Mouse (Mus musculus) adrenal gland, adult 18-20 months (tissue): ENCODE measurements around the gene Zfp423. TPM values are rescaled to one million over a fixed set of nuclear protein-coding genes. Genes with fewer than 3 reads are reported as not detected.

ENCODE experiments used
- DNase-seq, 2 experiments: peaks; one replicate each; pipeline ENCODE4 v3.0.0; 2021 to 2022; ENCODE audit warnings: low spot score in 2 of 2
- total RNA-seq, 2 experiments: library from RNA; stranded (reverse); gene quantifications; 1 replicate in 1 of 2; 2 replicates in 1 of 2; pipeline ENCODE4 v1.2.3; 2021

Gene Zfp423
- total RNA-seq, 2 experiments from 2014 or later, result 13.2 to 27.1 TPM

DNA sequence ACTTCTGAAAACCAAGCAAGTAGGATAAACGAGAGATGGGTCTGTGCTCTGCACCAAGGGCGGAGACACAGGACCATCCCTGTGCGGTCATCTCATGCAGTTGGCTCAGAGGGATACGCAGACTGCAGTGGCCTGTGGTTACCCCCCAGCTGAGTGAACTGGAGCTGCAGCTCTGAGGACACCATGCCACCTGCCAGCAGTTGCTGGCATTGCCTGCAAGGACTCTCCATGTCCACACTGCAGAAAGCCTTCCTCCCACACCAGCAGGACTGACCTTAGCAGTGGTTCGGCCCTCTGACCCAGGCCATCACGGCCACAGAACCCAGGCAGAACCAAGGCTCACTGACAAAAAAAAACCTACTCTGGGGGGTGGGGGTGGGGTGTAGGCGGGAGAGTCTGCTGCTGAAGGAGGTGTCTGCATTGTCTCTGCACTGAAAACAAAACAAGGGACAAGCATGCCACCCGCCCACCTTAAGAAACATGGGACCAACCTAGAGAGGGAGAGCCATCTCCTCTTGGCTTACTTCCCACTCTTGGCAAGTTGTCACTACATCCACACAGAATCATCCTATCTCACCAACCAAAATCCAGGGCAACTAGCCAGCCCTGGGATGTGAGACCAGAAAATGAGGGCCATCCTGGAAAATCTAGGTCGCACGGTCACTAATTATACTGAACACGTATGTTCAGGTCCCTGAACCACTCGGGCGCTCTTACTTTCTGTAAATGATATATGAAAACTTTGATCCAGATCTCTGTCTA is 288.0 kb downstream of the Zfp423 start:
- DNase-seq, result no peak

DNA sequence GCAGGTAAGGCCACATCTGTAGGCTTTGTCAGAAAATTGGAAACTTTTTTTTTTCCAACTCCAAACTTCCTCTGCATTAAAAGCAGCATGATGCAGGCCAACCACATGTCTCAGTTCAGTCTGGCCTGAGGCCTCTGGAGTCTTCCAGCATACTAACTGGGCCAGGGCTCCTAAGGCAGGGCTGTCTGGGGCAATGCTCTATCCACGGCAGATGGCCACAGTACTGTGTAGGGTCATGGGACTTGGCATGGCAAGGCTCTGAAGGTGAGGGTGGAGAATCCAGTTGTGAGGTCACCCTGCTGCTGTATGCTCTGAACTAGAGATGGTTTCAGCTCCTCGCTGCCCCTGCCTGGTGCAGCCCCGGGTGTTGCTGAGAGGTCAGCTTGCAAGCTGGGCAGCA is 289.2 kb downstream of the Zfp423 start:
- DNase-seq, result no peak

DNA sequence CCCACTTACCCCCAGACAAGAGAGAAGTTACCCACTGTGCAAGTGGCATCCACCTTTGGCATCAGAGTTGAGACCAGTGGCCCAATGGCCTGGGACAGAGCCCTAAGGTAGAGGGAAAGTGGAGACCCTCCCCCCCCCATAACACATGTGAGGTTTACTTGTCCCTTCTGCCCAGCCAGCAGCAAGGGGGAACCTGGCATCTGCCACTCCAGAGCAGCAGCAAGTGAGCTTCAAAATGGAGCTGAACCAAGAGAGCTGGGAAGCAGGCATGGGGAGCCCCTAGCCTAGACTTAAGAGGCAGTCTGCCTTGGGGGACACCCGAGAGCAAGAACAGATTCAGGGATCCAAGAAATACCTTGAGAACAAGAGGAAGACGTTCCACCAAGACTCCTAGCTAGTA is 290.7 kb downstream of the Zfp423 start:
- no peak for DNase-seq

DNA sequence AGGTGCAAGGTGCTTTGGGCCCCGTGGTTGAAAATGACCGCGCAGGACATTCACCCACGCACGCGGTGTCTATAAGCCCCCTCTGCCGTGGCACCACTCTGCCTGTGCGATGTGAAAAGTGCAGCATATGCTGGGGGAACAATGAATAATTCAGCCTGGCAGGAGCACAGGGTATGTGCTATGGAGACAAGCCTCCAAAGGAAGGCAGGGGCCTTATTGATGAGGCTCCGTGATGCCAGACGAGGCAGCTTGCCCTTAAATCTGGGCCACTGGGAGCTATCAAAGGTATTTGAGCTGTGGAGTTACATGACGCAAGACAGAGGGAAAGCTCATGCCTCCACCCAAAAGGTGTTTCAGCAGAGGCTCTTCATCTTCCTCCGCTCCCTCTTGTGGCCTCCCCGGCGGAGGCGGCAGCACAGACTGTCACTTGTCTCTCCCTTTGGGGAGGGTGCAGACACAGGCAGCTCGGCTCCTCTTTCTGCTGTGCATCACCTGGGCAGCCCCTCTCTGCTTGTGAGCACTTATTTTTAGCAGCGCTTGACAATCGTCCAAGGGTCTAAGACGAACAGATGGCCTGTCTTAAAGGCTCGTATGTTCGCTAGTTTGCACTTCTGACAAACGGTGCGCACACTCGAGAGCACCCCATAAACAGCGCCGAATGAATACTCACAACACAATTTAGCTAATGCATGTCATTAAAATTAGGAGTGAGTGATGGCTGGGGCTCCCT is 291.3 kb downstream of the Zfp423 start:
- DNase-seq, result no peak

DNA sequence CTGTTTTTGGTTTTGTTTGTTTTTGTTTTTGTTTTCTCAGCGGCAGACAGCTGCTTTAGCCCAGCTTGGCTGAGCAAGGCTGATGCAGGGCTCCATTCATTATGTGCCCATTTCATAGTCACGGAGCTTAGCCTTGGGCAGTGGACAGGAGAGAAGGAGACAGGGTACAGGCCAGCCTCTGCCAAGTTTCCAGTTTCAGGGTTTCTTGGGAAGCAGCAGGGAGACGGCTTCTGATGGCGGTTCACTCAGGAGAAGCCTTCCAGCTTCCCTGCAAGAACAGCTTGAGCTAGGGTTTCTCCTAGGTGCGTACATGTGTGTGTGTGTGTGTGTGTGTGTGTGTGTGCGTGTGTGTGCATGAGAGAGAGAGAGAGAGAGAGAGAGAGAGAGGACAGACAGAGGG is 292.1 kb downstream of the Zfp423 start:
- DNase-seq, result no peak

DNA sequence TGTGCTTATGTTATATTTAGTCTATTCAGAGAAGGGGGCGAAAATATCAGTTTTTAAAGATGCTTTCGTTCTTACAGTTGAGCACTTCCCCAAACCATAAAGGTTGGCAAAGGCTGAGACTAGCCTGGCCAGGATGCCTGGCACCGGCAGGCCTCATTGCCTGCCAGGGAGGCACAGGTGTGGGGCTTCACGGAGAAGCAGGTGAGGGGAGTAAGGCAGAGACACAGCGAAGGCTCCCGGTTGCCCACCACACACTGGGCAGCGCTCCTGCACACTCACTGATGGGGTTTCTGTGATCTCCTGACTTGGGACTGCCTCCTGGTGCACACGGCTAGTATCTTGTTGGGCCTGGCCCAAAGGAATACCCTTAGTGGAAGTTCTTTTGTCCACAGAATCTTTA is 294.1 kb downstream of the Zfp423 start:
- DNase-seq, result no peak

DNA sequence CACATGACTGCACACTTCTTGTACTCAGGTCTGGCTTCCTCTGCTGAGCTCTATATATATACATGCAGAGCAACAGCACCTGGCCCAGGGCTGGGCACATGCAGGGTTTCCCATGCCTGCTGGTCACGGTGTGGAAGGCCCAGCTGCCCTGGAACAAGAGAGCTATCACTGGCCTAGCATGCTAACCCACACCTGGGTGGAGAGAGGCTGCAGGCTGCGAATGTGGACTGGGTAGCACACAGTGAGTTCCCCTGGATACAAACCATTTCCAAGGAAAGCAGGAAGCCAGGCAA is 295.2 kb downstream of the Zfp423 start:
- no peak for DNase-seq

DNA sequence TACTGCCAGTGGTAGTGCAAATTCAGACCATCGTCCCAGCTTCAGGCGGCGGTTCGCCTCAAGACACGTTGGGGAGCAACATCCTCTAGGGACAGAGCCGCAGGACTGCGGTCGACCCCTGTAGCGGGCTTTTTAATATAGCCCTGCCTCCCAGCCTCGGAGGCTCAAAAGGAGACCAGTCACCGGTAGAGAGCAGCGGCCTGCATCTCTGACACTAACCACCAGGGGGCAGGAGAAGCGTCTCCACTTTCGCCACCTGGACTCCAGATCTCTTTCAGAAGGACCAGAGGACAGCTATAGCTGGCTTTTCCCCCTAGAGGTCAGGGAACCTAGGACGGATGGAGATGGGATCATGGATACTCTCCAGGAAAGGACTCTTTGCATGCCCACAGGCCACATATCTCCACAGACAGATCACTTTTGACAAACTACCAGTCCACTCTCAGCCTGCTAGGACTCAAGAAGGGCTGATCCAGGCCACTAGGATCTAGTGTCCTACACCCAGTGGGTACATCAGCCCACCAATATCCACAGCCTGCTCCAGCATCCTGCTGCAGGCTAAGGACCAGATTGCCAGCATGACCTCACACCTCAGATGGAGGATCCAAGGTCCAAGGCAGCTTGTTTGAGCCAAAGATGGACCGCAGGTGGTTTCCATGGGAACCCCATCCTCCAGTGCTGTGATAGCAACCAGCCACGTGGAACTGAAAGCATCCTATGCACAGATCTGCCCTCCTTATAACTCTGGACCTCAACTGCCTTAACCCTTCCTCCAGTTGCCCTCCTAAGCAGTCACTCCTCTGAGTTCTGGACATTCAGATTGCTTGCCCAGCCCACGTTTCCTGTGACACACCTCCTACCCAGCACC is 295.8 kb downstream of the Zfp423 start:
- peak; percentile 73 to 79 for DNase-seq

DNA sequence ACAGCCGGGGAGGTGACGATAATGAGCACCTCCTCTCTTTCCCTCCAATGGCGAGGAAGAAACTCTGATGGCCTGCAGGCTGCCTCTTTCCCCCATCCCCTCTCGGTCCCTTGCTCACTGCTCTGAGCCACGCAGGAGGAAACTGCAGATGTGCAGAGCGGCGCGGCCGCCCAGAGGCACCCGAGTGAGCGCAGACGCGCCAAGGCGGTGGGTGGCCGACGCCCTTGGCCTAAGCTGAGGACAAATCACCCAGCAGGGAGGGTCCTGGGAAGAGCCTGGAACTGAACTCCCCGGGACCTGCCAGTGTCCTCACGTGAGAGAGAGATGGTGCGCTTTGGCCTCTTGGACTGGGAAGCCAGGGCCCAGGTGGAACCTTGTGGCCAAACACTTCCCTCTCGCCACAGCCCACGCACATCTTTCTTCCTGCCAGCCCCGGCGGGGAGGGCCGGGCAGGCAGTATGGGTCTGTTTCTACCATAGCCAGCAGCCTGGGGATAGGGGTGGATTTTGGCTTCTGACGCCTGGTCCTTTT is 296.5 kb downstream of the Zfp423 start:
- DNase-seq, result no peak

DNA sequence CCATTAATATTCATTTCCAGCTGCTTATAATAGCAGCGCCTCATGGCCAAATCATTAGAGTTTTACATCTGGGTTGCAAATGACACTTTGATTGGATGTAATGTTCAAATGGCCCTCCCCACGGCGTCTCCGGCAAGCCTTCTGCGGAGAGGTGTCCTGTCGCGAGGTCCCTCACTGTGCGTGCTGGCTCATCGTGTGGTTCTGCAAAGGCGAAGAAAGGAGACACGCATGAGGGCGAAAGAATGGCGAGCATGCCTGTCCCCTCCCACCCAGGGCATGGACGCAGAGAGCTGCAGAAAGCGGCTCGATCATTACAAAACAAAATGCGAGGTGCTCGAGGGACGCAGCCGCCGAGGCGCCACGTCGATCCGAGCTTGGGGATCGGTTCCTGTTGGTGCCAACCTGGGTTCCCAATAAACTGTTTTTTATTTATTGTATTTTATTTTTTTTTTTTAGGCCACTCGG is 297.1 kb downstream of the Zfp423 start:
- no peak for DNase-seq

DNA sequence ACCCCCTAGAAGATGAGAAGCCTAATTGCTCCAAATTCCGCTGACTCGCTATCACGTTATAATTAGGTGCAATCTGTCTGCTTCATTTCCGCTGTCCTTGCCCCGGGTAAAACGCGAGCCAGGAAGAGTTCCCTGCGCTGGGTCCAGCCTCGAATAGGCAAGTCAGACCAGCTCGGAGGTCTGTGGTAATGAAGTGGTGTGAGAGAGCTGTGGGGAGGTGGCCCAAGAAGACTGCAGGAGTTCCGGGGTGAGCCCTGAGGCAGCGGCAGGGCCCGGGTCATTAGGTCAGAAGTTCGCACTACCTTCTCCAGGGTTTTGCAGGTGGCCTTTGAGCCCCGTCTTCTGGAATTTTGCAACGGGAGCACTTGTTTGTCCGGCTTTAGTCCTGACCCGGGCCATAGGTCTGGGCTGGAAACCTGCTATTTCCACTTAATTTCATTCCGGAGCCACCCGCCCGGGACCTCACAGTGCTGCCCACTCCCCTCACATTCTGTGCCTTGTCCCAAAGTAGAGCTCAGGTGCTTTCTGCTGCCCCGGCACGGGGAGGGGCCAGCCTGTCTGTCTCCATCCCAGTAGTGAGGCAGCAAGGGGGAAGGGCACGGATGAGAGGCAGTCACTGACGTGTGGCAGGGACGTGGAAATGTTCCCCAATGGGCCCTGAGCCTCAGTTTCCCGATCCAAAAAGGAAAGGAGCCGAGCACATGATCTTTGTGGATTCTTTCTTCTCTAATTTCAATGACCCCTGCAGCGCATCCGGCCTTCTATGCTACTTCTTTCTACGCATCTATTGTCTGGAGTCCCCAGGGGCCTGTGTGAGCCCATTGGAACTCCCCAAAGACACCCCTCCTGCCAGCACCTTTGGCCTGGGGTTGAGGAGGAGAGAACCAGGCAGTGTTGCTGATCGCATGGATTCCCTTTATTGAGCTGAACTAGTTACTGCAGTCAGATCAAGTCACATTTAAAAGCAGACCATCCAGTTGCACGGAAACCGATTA is 298.2 kb downstream of the Zfp423 start:
- DNase-seq, result no peak

DNA sequence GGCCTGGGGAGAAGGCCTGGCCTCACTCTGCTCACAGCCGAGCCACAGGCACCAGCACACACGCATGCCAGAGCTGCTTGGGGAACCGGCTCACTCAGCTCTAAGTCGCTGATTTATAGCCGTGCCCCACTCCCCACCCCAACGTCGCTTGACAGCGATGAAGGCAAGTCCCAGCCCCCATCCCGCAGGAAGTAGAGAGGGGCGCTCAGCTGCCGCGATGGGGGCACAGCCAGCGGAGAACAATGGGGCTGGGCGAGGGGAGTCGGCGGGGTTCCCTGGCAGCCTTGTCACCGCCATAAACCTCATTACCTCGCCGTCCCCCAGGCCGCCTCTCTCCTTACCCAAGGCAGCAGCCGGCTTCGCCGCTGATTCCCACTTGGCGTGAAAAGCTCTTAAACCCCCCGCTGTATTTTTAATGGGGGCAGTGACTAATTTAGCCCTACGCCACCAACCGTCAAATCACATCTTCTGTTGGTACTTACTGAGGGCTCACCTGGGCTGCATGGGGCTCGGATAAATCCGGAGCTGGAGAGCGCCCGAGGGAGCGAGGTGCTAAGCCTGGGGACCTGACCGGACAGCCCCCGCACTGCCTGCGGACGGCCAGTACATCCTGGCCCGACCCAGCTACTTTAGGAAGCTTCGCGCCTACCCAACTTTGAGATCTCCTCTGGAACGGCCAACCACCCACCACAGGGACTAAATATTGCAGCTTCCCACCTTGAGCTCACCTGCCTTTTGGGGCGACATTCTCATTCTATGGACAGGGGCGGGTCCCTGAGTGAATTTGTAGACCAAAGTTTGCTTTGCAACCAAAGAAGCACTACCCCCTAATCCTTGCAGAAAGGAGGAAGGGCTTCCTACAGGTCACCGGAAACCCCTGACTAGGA is 299.1 kb downstream of the Zfp423 start:
- no peak for DNase-seq

DNA sequence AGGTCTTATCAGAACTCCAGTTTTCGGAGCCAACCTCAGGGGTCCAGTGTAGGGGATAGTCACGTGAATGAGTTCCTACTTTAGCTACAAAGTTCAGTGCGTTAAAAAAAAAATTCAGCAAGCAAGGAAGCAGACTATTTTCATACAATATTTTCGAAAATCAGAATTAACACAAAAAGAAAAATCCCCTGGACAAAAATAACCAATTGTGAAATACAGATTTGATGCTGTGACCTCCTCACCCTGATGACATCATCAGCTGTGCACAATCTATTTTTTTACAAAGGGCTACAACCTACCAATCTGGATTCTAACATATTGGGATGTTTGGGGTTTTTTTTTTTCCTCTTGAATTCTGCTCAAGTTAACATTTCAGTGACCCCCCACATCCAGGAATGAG is 301.9 kb downstream of the Zfp423 start:
- no peak for DNase-seq

DNA sequence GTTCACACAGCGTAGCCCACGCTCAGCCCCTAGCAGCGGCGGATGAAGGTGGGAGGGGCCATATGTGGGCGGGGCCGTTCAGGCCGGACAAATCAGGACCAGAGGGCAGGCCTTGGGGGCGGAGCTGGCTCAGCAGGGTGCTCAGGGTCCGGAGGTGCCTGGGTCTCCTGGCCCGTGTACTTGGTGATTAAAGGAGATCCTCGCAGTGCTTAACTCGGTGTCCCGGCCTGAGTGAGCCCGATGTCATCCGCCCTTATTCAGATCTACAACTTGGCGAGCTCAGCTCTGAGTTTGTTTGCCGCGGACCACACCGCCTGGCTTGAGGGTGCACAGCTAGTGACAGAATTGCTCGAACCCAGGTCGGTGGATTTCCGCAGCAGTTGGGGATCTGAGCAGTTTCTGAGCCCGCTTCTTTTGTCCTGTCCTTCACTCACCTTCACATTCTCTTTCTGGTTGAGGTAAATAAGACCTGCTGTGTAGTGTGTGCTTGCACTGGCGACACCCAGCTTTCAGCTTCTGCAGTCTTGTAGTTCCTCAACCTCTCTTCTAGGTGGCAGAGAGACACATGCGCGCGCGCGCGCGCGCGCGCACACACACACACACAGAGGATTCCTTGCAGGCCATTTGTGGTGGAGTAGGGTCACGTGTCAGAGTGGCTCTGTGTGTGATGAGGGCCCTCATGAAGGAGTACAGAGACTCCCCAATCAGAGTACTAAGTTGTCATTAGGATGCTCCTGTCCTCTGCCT is 302.7 kb downstream of the Zfp423 start:
- DNase-seq, result peak; percentile 55 to 59

DNA sequence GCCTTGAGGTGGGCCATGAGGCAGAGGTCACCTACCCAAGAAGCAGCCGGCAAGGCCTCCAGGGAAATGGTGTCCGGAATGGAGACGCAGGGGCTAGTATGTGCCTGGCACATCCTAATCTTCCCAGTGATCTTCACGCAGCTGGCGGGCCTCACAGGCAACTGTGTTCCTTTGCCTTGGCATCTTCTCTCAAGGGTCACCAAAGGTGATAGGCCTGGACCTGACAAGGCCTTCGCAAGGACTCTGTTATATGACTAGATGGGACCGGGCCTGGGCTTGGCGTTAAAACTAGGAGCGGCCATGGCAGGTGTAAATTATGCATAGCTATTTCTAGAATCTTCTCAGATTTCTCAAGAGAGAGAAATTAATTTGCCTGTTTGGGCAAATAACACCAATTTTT is 303.4 kb downstream of the Zfp423 start:
- DNase-seq, result no peak

DNA sequence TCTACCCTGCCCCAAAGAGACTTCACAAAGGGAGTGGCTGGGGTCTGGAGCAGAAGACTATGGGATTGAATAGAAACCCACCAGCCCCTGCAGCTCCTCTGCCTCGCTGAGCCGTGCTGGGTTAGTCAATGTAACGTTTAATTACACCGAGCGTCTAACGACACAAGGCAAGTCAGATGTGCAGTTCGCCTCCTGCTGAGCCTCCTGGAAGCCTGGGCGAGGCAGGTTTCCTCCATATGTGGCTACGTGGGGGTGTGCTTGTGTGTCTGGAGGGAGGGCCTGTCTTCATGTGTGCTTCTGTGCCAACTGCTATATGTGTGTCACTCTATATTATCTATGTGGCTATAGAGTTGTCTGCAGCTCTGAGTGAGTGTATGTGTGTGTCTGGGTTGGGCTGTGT is 311.6 kb downstream of the Zfp423 start:
- DNase-seq, result no peak

DNA sequence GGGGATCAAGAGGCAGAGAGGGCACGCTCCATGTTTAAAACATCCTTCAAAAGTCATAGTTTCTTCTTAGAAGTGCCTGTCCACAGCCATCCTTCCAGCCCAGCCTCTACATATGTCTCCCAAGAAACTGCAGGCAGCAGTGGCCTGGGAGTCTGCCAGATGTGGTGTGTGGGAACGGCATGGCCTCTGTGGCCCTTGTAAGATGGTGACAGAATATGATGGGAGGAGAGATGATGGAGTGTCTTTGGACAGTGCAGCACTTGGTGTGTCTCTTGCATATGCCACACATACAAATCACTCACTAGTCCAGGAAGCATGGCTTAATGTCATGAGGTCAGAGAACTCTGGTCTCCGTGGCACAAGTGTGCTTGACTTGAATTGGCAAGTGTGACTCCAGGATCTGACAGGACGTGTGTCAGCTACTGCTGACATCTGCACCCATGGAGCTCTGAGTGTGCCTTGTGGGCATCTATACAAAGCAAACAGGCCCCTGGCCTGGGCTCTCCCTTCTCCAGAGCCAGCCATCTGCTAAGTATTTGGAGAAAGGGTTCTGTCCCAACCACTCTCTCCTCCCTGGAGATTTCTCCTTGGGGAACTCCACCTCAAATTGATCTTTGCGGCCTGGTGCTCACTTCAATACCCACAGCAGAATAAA is 313.4 kb downstream of the Zfp423 start:
- DNase-seq, result no peak

DNA sequence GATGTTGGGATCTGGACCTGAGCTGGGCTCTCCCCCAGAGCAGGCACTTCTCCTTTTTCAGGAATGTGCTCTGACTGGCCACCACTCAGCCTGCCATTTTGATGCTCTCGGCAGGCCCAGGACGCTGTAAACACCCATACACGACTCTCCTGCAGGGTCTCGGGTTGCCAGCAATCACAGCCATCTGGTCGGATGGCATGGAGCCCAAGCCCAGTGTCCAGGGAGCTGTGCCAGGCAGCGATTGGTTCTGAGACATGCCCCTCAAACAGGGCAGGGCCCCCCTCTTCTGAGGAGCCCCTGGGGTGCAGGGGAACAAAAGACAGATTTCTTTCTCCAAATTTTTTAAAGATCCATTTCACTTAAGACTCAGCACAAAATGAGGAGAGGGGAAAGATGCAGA is 314.0 kb downstream of the Zfp423 start:
- DNase-seq, result no peak
